Mouse (Mus musculus): Measurements from ENCODE around the gene Iqgap3. TPM values are rescaled to one million over a fixed set of nuclear protein-coding genes. Genes with fewer than 3 reads are reported as not detected.
A peak's percentile ranks its signal among the peaks of the same experiment; 100 is the strongest.

Iqgap3 gene
- polyA plus RNA-seq, 1 experiment from 2014 or later, result 31.2 TPM

- Histone ChIP-seq H3K27ac (ENCODE audit: low read depth) (peak overlapping the region; percentile 73; the same call in 1 of the 2 replicates), H3K4me2 (peak overlapping the region; percentile 47), H3K9me3 (ENCODE audit: low read depth, low read length) (no peaks in the 10 kb centered on the region), H3K27me3 (ENCODE audit: insufficient read depth, low read length) (no peaks in the 10 kb centered on the region), H3K4me1 (ENCODE audit: insufficient read depth) (peaks cover 33% of the 10 kb centered on the region), H3K9ac (peak overlapping the region; percentile 4), H3K4me3 (ENCODE audit: low read depth, low read length) (no peak overlapping the region), H3K36me3 (ENCODE audit: insufficient read depth) (peaks cover 7% of the 10 kb centered on the region)
- peak; percentile 31 for DNase-seq
- peak; percentile 43; the same call in 1 of the 2 replicates for TF ChIP-seq CTCF (IDR thresholded peaks at IDR 0.05; ENCODE audit: low read depth)
- no peak for ATAC-seq (ENCODE audit: insufficient read depth)
- 26% methylated on average over 14 of the region's 14 CpGs for WGBS
Measured at GRCm38 (mm10) chr3:88150061-88150998, 68.6 kb downstream of the Iqgap3 start.

- TF ChIP-seq CTCF (IDR thresholded peaks at IDR 0.05; ENCODE audit: low read depth), result no peak
- Histone ChIP-seq H3K27ac (ENCODE audit: low read depth) (peak overlapping the region; percentile 73; the same call in 1 of the 2 replicates), H3K9me3 (ENCODE audit: low read depth, low read length) (no peaks in the 10 kb centered on the region), H3K4me1 (ENCODE audit: insufficient read depth) (peaks cover 28% of the 10 kb centered on the region), H3K27me3 (ENCODE audit: insufficient read depth, low read length) (no peaks in the 10 kb centered on the region), H3K4me2 (peak overlapping the region; percentile 47; the same call in 1 of the 2 replicates), H3K36me3 (ENCODE audit: insufficient read depth) (peaks cover 14% of the 10 kb centered on the region), H3K4me3 (ENCODE audit: low read depth, low read length) (no peak overlapping the region), H3K9ac (no peak overlapping the region; the same call in 1 of the 2 replicates)
- WGBS, result 68% methylated on average over 3 of the region's 3 CpGs
- no peak for DNase-seq
- ATAC-seq (ENCODE audit: insufficient read depth), result no peak
Measured at GRCm38 (mm10) chr3:88150999-88151364, 69.2 kb downstream of the Iqgap3 start.

- no peak overlapping the region for H3K4me2 ChIP-seq
- no peaks in the 10 kb centered on the region for H3K9me3 ChIP-seq (ENCODE audit: low read depth, low read length)
- ATAC-seq (ENCODE audit: insufficient read depth), result no peak
- no peak overlapping the region for H3K9ac ChIP-seq
- no peak overlapping the region for H3K4me3 ChIP-seq (ENCODE audit: low read depth, low read length)
- TF ChIP-seq CTCF (IDR thresholded peaks at IDR 0.05; ENCODE audit: low read depth), result no peak
- WGBS, result 73% methylated on average over 3 of the region's 3 CpGs
- peaks cover 28% of the 10 kb centered on the region for H3K4me1 ChIP-seq (ENCODE audit: insufficient read depth)
- no peaks in the 10 kb centered on the region for H3K27me3 ChIP-seq (ENCODE audit: insufficient read depth, low read length)
- H3K36me3 ChIP-seq (ENCODE audit: insufficient read depth), result peaks cover 24% of the 10 kb centered on the region
- DNase-seq, result no peak
- H3K27ac ChIP-seq (ENCODE audit: low read depth), result no peak overlapping the region
Measured at GRCm38 (mm10) chr3:88152056-88152455, 70.3 kb downstream of the Iqgap3 start.

DNA sequence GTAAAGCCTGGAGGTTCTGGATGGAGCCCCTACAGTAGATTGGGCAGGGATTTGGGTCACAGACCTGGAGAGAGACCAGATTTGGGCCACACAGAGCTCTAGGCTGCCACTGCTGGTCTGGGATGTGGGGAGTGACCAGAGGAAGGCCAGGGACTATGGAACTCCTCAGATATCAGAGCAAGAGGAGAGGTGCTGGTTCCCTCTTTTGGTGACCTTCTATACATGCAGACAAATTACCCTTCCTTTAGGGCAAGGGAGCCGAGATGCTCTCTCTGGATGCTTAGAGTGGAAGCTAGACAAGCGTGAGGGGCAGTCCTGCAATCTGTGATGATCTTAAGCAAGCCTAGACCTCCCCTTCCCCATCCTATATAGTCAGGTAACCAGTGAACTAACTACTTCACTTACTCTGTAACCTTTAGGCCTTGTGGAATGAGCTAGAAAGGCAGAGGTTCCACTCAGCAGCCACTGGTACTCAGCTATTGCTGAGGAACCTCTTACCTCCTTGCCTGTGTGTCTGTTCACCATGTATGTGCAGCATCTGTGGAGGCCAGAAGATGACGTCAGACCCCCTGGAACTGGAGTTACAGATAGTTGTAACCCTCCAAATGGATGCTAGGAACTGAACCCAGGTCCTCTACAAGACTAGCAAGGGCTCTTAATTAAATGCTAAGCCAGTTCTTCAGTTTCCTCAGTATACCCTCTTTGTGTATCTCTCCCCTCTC lies 71.7 kb downstream of the Iqgap3 start:
- H3K36me3 ChIP-seq (ENCODE audit: insufficient read depth), result peaks cover 37% of the 10 kb centered on the region
- H3K4me1 ChIP-seq (ENCODE audit: insufficient read depth), result peaks cover 21% of the 10 kb centered on the region
- 82% methylated on average over 3 of the region's 3 CpGs for WGBS
- no peak overlapping the region for H3K4me3 ChIP-seq (ENCODE audit: low read depth, low read length)
- no peak overlapping the region for H3K27ac ChIP-seq (ENCODE audit: low read depth)
- TF ChIP-seq CTCF (IDR thresholded peaks at IDR 0.05; ENCODE audit: low read depth), result no peak
- ATAC-seq (ENCODE audit: insufficient read depth) (no peak), DNase-seq (no peak)
- no peak overlapping the region for H3K9ac ChIP-seq
- H3K9me3 ChIP-seq (ENCODE audit: low read depth, low read length), result no peaks in the 10 kb centered on the region
- H3K27me3 ChIP-seq (ENCODE audit: insufficient read depth, low read length), result no peaks in the 10 kb centered on the region
- H3K4me2 ChIP-seq, result no peak overlapping the region

- H3K36me3 ChIP-seq (ENCODE audit: insufficient read depth), result peaks cover 45% of the 10 kb centered on the region
- TF ChIP-seq CTCF (IDR thresholded peaks at IDR 0.05; ENCODE audit: low read depth), result no peak
- no peaks in the 10 kb centered on the region for H3K9me3 ChIP-seq (ENCODE audit: low read depth, low read length)
- 86% methylated on average over 2 of the region's 2 CpGs for WGBS
- no peak overlapping the region for H3K9ac ChIP-seq
- H3K4me3 ChIP-seq (ENCODE audit: low read depth, low read length), result no peak overlapping the region
- H3K27ac ChIP-seq (ENCODE audit: low read depth), result no peak overlapping the region
- no peaks in the 10 kb centered on the region for H3K27me3 ChIP-seq (ENCODE audit: insufficient read depth, low read length)
- peaks cover 17% of the 10 kb centered on the region for H3K4me1 ChIP-seq (ENCODE audit: insufficient read depth)
- H3K4me2 ChIP-seq, result no peak overlapping the region
- DNase-seq (no peak), ATAC-seq (ENCODE audit: insufficient read depth) (no peak)
Measured at GRCm38 (mm10) chr3:88154236-88154635, 72.5 kb downstream of the Iqgap3 start.

GRCm38 (mm10) chr3:88156817-88157216 lies 75.0 kb downstream of the Iqgap3 start:
- DNase-seq (no peak), ATAC-seq (ENCODE audit: insufficient read depth) (no peak)
- Histone ChIP-seq H3K4me2 (no peak overlapping the region), H3K4me3 (ENCODE audit: low read depth, low read length) (no peak overlapping the region), H3K9me3 (ENCODE audit: low read depth, low read length) (no peaks in the 10 kb centered on the region), H3K27ac (ENCODE audit: low read depth) (no peak overlapping the region), H3K27me3 (ENCODE audit: insufficient read depth, low read length) (no peaks in the 10 kb centered on the region), H3K4me1 (ENCODE audit: insufficient read depth) (no peaks in the 10 kb centered on the region), H3K9ac (no peak overlapping the region), H3K36me3 (ENCODE audit: insufficient read depth) (peaks cover 71% of the 10 kb centered on the region)
- no peak for TF ChIP-seq CTCF (IDR thresholded peaks at IDR 0.05; ENCODE audit: low read depth)

Measured in lung, embryonic 14.5 days (tissue).